Mouse (Mus musculus): ENCODE measurements around the gene Ern1. TPM values are rescaled to one million over a fixed set of nuclear protein-coding genes. Genes with fewer than 3 reads are reported as not detected.
"Not testable (repeated sequence)": the region's sequence is repeated elsewhere in the genome, so short reads cannot be mapped to it uniquely, and the experiment has no call there.

The Ern1 gene
- total and polyA plus RNA-seq, 2 experiments, result 18.2 to 52.8 TPM

- H3K36me3 ChIP-seq (ENCODE audit: control insufficient read depth, insufficient read depth, low read length), result peaks cover 9% of the 10 kb centered on the region
- TF ChIP-seq CTCF (IDR thresholded peaks at IDR 0.05; ENCODE audit: low read depth, low read length), result no peak
- TF ChIP-seq POLR2A (IDR thresholded peaks at IDR 0.05; ENCODE audit: extremely low read depth, insufficient read depth, low read length), result no peak
- H3K79me2 ChIP-seq (ENCODE audit: control insufficient read depth, insufficient read depth, low read length), result no peaks in the 10 kb centered on the region
- no peak overlapping the region for H3K4me3 ChIP-seq (ENCODE audit: insufficient read depth, low read depth, low read length)
- H3K9ac ChIP-seq (ENCODE audit: low read depth, low read length), result no peak overlapping the region
- H3K27me3 ChIP-seq (ENCODE audit: control insufficient read depth, insufficient read depth, low read length), result no peaks in the 10 kb centered on the region
- no peak for DNase-seq (ENCODE audit: extremely low read depth, low read depth, low spot score)
- H3K4me1 ChIP-seq (ENCODE audit: control insufficient read depth, insufficient read depth, low read length), result peaks cover 12% of the 10 kb centered on the region
- H3K27ac ChIP-seq (replicated peaks; ENCODE audit: insufficient read depth, low read depth, low read length), result peak overlapping the region; percentile 95
Measured at GRCm38 (mm10) chr11:106502159-106502505, 14.5 kb upstream of the Ern1 start.

GRCm38 (mm10) chr11:106501308-106502158 lies 13.9 kb upstream of the Ern1 start:
- no peaks in the 10 kb centered on the region for H3K27me3 ChIP-seq (ENCODE audit: control insufficient read depth, insufficient read depth, low read length)
- H3K4me1 ChIP-seq (ENCODE audit: control insufficient read depth, insufficient read depth, low read length), result peaks cover 12% of the 10 kb centered on the region
- H3K4me3 ChIP-seq (ENCODE audit: insufficient read depth, low read depth, low read length), result peak overlapping the region; percentile 96
- peak overlapping the region; percentile 95 for H3K27ac ChIP-seq (replicated peaks; ENCODE audit: insufficient read depth, low read depth, low read length)
- no peak for TF ChIP-seq CTCF (IDR thresholded peaks at IDR 0.05; ENCODE audit: low read depth, low read length)
- TF ChIP-seq POLR2A (IDR thresholded peaks at IDR 0.05; ENCODE audit: extremely low read depth, insufficient read depth, low read length), result peak; percentile 80; the same call in 1 of the 2 replicates
- DNase-seq (ENCODE audit: extremely low read depth, low read depth, low spot score), result peak; percentile 91
- 3% methylated on average over 22 of the region's 22 CpGs for whole genome bisulfite sequencing
- H3K9ac ChIP-seq (ENCODE audit: low read depth, low read length), result peak overlapping the region; percentile 99
- no peaks in the 10 kb centered on the region for H3K79me2 ChIP-seq (ENCODE audit: control insufficient read depth, insufficient read depth, low read length)
- H3K36me3 ChIP-seq (ENCODE audit: control insufficient read depth, insufficient read depth, low read length), result peaks cover 6% of the 10 kb centered on the region; the same call in 1 of the 2 replicates

GRCm38 (mm10) chr11:106500393-106501307 lies 13.0 kb upstream of the Ern1 start:
- no peaks in the 10 kb centered on the region; the same call in 1 of the 2 replicates for H3K36me3 ChIP-seq (ENCODE audit: control insufficient read depth, insufficient read depth, low read length)
- under 1% methylated on average over 50 of the region's 55 CpGs for WGBS
- H3K4me3 ChIP-seq (ENCODE audit: insufficient read depth, low read depth, low read length), result peak overlapping the region; percentile 96
- peak overlapping the region; percentile 95 for H3K27ac ChIP-seq (replicated peaks; ENCODE audit: insufficient read depth, low read depth, low read length)
- H3K79me2 ChIP-seq (ENCODE audit: control insufficient read depth, insufficient read depth, low read length), result no peaks in the 10 kb centered on the region
- DNase-seq (ENCODE audit: extremely low read depth, low read depth, low spot score), result peak; percentile 99
- TF ChIP-seq CTCF (IDR thresholded peaks at IDR 0.05; ENCODE audit: low read depth, low read length) (no peak), POLR2A (IDR thresholded peaks at IDR 0.05; ENCODE audit: extremely low read depth, insufficient read depth, low read length) (peak; percentile 99)
- H3K4me1 ChIP-seq (ENCODE audit: control insufficient read depth, insufficient read depth, low read length), result peaks cover 12% of the 10 kb centered on the region
- no peaks in the 10 kb centered on the region for H3K27me3 ChIP-seq (ENCODE audit: control insufficient read depth, insufficient read depth, low read length)
- peak overlapping the region; percentile 99 for H3K9ac ChIP-seq (ENCODE audit: low read depth, low read length)

- no peak for DNase-seq (ENCODE audit: extremely low read depth, low read depth, low spot score)
- H3K79me2 ChIP-seq (ENCODE audit: control insufficient read depth, insufficient read depth, low read length), result no peaks in the 10 kb centered on the region
- TF ChIP-seq CTCF (IDR thresholded peaks at IDR 0.05; ENCODE audit: low read depth, low read length), result no peak
- no peak for TF ChIP-seq POLR2A (IDR thresholded peaks at IDR 0.05; ENCODE audit: extremely low read depth, insufficient read depth, low read length)
Measured at GRCm38 (mm10) chr11:106498739-106499379, 11.2 kb upstream of the Ern1 start.

GRCm38 (mm10) chr11:106497926-106498325 lies 10.3 kb upstream of the Ern1 start:
- Histone ChIP-seq H3K36me3 (ENCODE audit: control insufficient read depth, insufficient read depth, low read length) (no peaks in the 10 kb centered on the region), H3K4me3 (ENCODE audit: insufficient read depth, low read depth, low read length) (no peak overlapping the region), H3K79me2 (ENCODE audit: control insufficient read depth, insufficient read depth, low read length) (no peaks in the 10 kb centered on the region), H3K9ac (ENCODE audit: low read depth, low read length) (no peak overlapping the region), H3K4me1 (ENCODE audit: control insufficient read depth, insufficient read depth, low read length) (peaks cover 15% of the 10 kb centered on the region; the same call in 1 of the 2 replicates), H3K27ac (replicated peaks; ENCODE audit: insufficient read depth, low read depth, low read length) (no peak overlapping the region), H3K27me3 (ENCODE audit: control insufficient read depth, insufficient read depth, low read length) (no peaks in the 10 kb centered on the region)
- DNase-seq (ENCODE audit: extremely low read depth, low read depth, low spot score), result no peak
- TF ChIP-seq CTCF (IDR thresholded peaks at IDR 0.05; ENCODE audit: low read depth, low read length) (no peak), POLR2A (IDR thresholded peaks at IDR 0.05; ENCODE audit: extremely low read depth, insufficient read depth, low read length) (no peak)
- WGBS, result 41% methylated on average over 2 of the region's 2 CpGs

More at GRCm38 (mm10) chr11:106498739-106499379, 11.2 kb upstream of the Ern1 start:
- no peak overlapping the region for H3K9ac ChIP-seq (ENCODE audit: low read depth, low read length)
- H3K4me1 ChIP-seq (ENCODE audit: control insufficient read depth, insufficient read depth, low read length), result peaks cover 14% of the 10 kb centered on the region; the same call in 1 of the 2 replicates
- no peak overlapping the region for H3K27ac ChIP-seq (replicated peaks; ENCODE audit: insufficient read depth, low read depth, low read length)
- no peaks in the 10 kb centered on the region for H3K36me3 ChIP-seq (ENCODE audit: control insufficient read depth, insufficient read depth, low read length)
- WGBS, result 65% methylated on average over 4 of the region's 4 CpGs
- no peak overlapping the region for H3K4me3 ChIP-seq (ENCODE audit: insufficient read depth, low read depth, low read length)
- H3K27me3 ChIP-seq (ENCODE audit: control insufficient read depth, insufficient read depth, low read length), result no peaks in the 10 kb centered on the region

- H3K79me2 ChIP-seq (ENCODE audit: control insufficient read depth, insufficient read depth, low read length); DNase-seq (ENCODE audit: extremely low read depth, low read depth, low spot score); H3K27ac ChIP-seq (replicated peaks; ENCODE audit: insufficient read depth, low read depth, low read length); H3K36me3 ChIP-seq (ENCODE audit: control insufficient read depth, insufficient read depth, low read length); H3K9ac ChIP-seq (ENCODE audit: low read depth, low read length); H3K4me3 ChIP-seq (ENCODE audit: insufficient read depth, low read depth, low read length); H3K27me3 ChIP-seq (ENCODE audit: control insufficient read depth, insufficient read depth, low read length): not testable (repeated sequence)
- 93% methylated on average over 2 of the region's 2 CpGs for WGBS
- peaks cover 14% of the 10 kb centered on the region for H3K4me1 ChIP-seq (ENCODE audit: control insufficient read depth, insufficient read depth, low read length)
Measured at GRCm38 (mm10) chr11:106497009-106497408, 9.4 kb upstream of the Ern1 start.

Measured in liver, adult 2 months (tissue).